Mouse (Mus musculus): ENCODE results near the gene Myl6. TPM values are rescaled to one million over a fixed set of nuclear protein-coding genes. Genes with fewer than 3 reads are reported as not detected.
"Not testable (repeated sequence)": the region's sequence is repeated elsewhere in the genome, so short reads cannot be mapped to it uniquely, and the experiment has no call there.

Myl6 gene
- polyA plus RNA-seq, 1 experiment from 2014 or later = 1,275 TPM

- WGBS = 84% methylated on average over 4 of the region's 4 CpGs
- H3K4me2 ChIP-seq = no peak overlapping the region
- no peak for ATAC-seq (ENCODE audit: insufficient number of reproducible peaks, low FRiP score)
Observed at GRCm38 (mm10) chr10:128509831-128510230, 15.9 kb upstream of the Myl6 start.

GRCm38 (mm10) chr10:128509203-128509602 lies 15.3 kb upstream of the Myl6 start:
- Histone ChIP-seq H3K4me3 (no peak overlapping the region), H3K27me3 (replicated peaks) (no peaks in the 10 kb centered on the region), H3K4me2 (no peak overlapping the region), H3K4me1 (replicated peaks) (peaks cover 8% of the 10 kb centered on the region), H3K9ac (no peak overlapping the region), H3K36me3 (peaks cover 48% of the 10 kb centered on the region), H3K9me3 (replicated peaks) (no peaks in the 10 kb centered on the region), H3K27ac (ENCODE audit: poor library complexity, severe bottlenecking) (no peak overlapping the region)
- ATAC-seq (ENCODE audit: insufficient number of reproducible peaks, low FRiP score) = no peak
- WGBS = 86% methylated on average over 9 of the region's 9 CpGs

More at GRCm38 (mm10) chr10:128509831-128510230, 15.9 kb upstream of the Myl6 start:
- no peak overlapping the region for H3K4me3 ChIP-seq
- no peak overlapping the region for H3K27ac ChIP-seq (ENCODE audit: poor library complexity, severe bottlenecking)
- peaks cover 3% of the 10 kb centered on the region for H3K4me1 ChIP-seq (replicated peaks)
- no peaks in the 10 kb centered on the region for H3K9me3 ChIP-seq (replicated peaks)
- peaks cover 49% of the 10 kb centered on the region for H3K36me3 ChIP-seq
- H3K9ac ChIP-seq = no peak overlapping the region
- no peaks in the 10 kb centered on the region for H3K27me3 ChIP-seq (replicated peaks)

GRCm38 (mm10) chr10:128508260-128508659 lies 14.3 kb upstream of the Myl6 start:
- Histone ChIP-seq H3K9me3 (replicated peaks) (no peaks in the 10 kb centered on the region), H3K36me3 (peaks cover 39% of the 10 kb centered on the region), H3K4me1 (replicated peaks) (peaks cover 12% of the 10 kb centered on the region), H3K4me3 (no peak overlapping the region), H3K27me3 (replicated peaks) (no peaks in the 10 kb centered on the region), H3K4me2 (no peak overlapping the region), H3K27ac (ENCODE audit: poor library complexity, severe bottlenecking) (no peak overlapping the region), H3K9ac (no peak overlapping the region)
- WGBS = 80% methylated on average over 9 of the region's 9 CpGs
- no peak for ATAC-seq (ENCODE audit: insufficient number of reproducible peaks, low FRiP score)

GRCm38 (mm10) chr10:128505974-128506373 lies 12.0 kb upstream of the Myl6 start:
- Histone ChIP-seq H3K27ac (ENCODE audit: poor library complexity, severe bottlenecking) (no peak overlapping the region), H3K27me3 (replicated peaks) (no peaks in the 10 kb centered on the region), H3K9ac (no peak overlapping the region), H3K4me3 (no peak overlapping the region), H3K9me3 (replicated peaks) (no peaks in the 10 kb centered on the region), H3K4me2 (no peak overlapping the region), H3K4me1 (replicated peaks) (peaks cover 12% of the 10 kb centered on the region), H3K36me3 (peaks cover 19% of the 10 kb centered on the region)
- ATAC-seq (ENCODE audit: insufficient number of reproducible peaks, low FRiP score) = no peak
- 93% methylated on average over 14 of the region's 14 CpGs for WGBS

GRCm38 (mm10) chr10:128505371-128505667 lies 11.4 kb upstream of the Myl6 start:
- peaks cover 13% of the 10 kb centered on the region for H3K36me3 ChIP-seq
- not testable (repeated sequence) for H3K4me2 ChIP-seq; H3K27ac ChIP-seq (ENCODE audit: poor library complexity, severe bottlenecking); ATAC-seq (ENCODE audit: insufficient number of reproducible peaks, low FRiP score); H3K9me3 ChIP-seq (replicated peaks); H3K4me3 ChIP-seq; H3K27me3 ChIP-seq (replicated peaks); H3K9ac ChIP-seq
- peaks cover 12% of the 10 kb centered on the region for H3K4me1 ChIP-seq (replicated peaks)
- WGBS = 85% methylated on average over 5 of the region's 5 CpGs

GRCm38 (mm10) chr10:128504641-128505370 lies 10.9 kb upstream of the Myl6 start:
- Histone ChIP-seq H3K4me3 (no peak overlapping the region), H3K27ac (ENCODE audit: poor library complexity, severe bottlenecking) (no peak overlapping the region; the same call in 1 of the 2 replicates), H3K4me1 (replicated peaks) (peaks cover 12% of the 10 kb centered on the region), H3K4me2 (no peak overlapping the region), H3K9ac (0 out of 2 replicates have a peak overlapping the region, but pooled peaks have one; percentile 4), H3K27me3 (replicated peaks) (no peaks in the 10 kb centered on the region), H3K36me3 (peaks cover 8% of the 10 kb centered on the region), H3K9me3 (replicated peaks) (no peaks in the 10 kb centered on the region)
- ATAC-seq (ENCODE audit: insufficient number of reproducible peaks, low FRiP score) = no peak
- WGBS = 60% methylated on average over 9 of the region's 9 CpGs

GRCm38 (mm10) chr10:128504012-128504411 lies 10.1 kb upstream of the Myl6 start:
- no peaks in the 10 kb centered on the region for H3K27me3 ChIP-seq (replicated peaks)
- H3K4me1 ChIP-seq (replicated peaks) = peaks cover 12% of the 10 kb centered on the region
- H3K27ac ChIP-seq (ENCODE audit: poor library complexity, severe bottlenecking) = no peak overlapping the region
- ATAC-seq (ENCODE audit: insufficient number of reproducible peaks, low FRiP score) = no peak
- H3K4me2 ChIP-seq = no peak overlapping the region
- 65% methylated on average over 3 of the region's 3 CpGs for WGBS
- H3K9ac ChIP-seq = no peak overlapping the region
- H3K36me3 ChIP-seq = peaks cover 3% of the 10 kb centered on the region; the same call in 1 of the 2 replicates
- no peaks in the 10 kb centered on the region for H3K9me3 ChIP-seq (replicated peaks)
- no peak overlapping the region for H3K4me3 ChIP-seq

- Histone ChIP-seq H3K4me2 (no peak overlapping the region), H3K27ac (ENCODE audit: poor library complexity, severe bottlenecking) (no peak overlapping the region), H3K36me3 (peaks cover 3% of the 10 kb centered on the region; the same call in 1 of the 2 replicates), H3K4me3 (no peak overlapping the region), H3K9ac (no peak overlapping the region), H3K4me1 (replicated peaks) (peaks cover 12% of the 10 kb centered on the region), H3K9me3 (replicated peaks) (no peaks in the 10 kb centered on the region), H3K27me3 (replicated peaks) (no peaks in the 10 kb centered on the region)
- WGBS = 76% methylated on average over 8 of the region's 8 CpGs
- no peak for ATAC-seq (ENCODE audit: insufficient number of reproducible peaks, low FRiP score)
Observed at GRCm38 (mm10) chr10:128503532-128503931, 9.6 kb upstream of the Myl6 start.

- no peak overlapping the region for H3K4me2 ChIP-seq
- H3K9me3 ChIP-seq (replicated peaks) = no peaks in the 10 kb centered on the region
- no peak overlapping the region for H3K9ac ChIP-seq
- no peaks in the 10 kb centered on the region for H3K27me3 ChIP-seq (replicated peaks)
- ATAC-seq (ENCODE audit: insufficient number of reproducible peaks, low FRiP score) = no peak
- 64% methylated on average over 5 of the region's 5 CpGs for WGBS
- peaks cover 3% of the 10 kb centered on the region; the same call in 1 of the 2 replicates for H3K36me3 ChIP-seq
- no peak overlapping the region for H3K4me3 ChIP-seq
- peaks cover 12% of the 10 kb centered on the region for H3K4me1 ChIP-seq (replicated peaks)
- H3K27ac ChIP-seq (ENCODE audit: poor library complexity, severe bottlenecking) = no peak overlapping the region
Observed at GRCm38 (mm10) chr10:128502341-128502740, 8.4 kb upstream of the Myl6 start.

- Histone ChIP-seq H3K4me2 (peak overlapping the region; percentile 75), H3K4me1 (replicated peaks) (peaks cover 29% of the 10 kb centered on the region), H3K4me3 (peak overlapping the region; percentile 62), H3K27ac (ENCODE audit: poor library complexity, severe bottlenecking) (peak overlapping the region; percentile 95), H3K9me3 (replicated peaks) (no peaks in the 10 kb centered on the region), H3K36me3 (no peaks in the 10 kb centered on the region), H3K9ac (peak overlapping the region; percentile 73), H3K27me3 (replicated peaks) (no peaks in the 10 kb centered on the region)
- WGBS = under 1% methylated on average over 21 of the region's 21 CpGs
- peak; percentile 57 for ATAC-seq (ENCODE audit: insufficient number of reproducible peaks, low FRiP score)
Observed at GRCm38 (mm10) chr10:128499116-128499671, 5.2 kb upstream of the Myl6 start.

- Histone ChIP-seq H3K27me3 (replicated peaks) (no peaks in the 10 kb centered on the region), H3K27ac (ENCODE audit: poor library complexity, severe bottlenecking) (peak within 1 kb of the TSS; percentile 95), H3K9ac (peak within 1 kb of the TSS; percentile 73), H3K9me3 (replicated peaks) (no peaks in the 10 kb centered on the region), H3K36me3 (no peaks in the 10 kb centered on the region), H3K4me2 (peak within 1 kb of the TSS; percentile 75), H3K4me3 (peak within 1 kb of the TSS; percentile 62), H3K4me1 (replicated peaks) (peaks cover 27% of the 10 kb centered on the region)
- WGBS = under 1% methylated on average over 26 of the region's 27 CpGs
- ATAC-seq (ENCODE audit: insufficient number of reproducible peaks, low FRiP score) = peak; percentile 92
Observed at GRCm38 (mm10) chr10:128498590-128498989, 4.6 kb upstream of the Myl6 start, which contains the start of gene Myl6b. Gene Myl6b (minus strand): TSS chr10:128498685.

Measured in heart, embryonic 12.5 days (tissue).